Mouse (Mus musculus): ENCODE results near the gene Prmt8. TPM values are rescaled to one million over a fixed set of nuclear protein-coding genes. Genes with fewer than 3 reads are reported as not detected.

Prmt8 gene
- polyA plus RNA-seq, 1 experiment from 2014 or later, result 0.26 TPM

- Histone ChIP-seq H3K4me3 (replicated peaks) (no peak overlapping the region), H3K27me3 (peaks cover 13% of the 10 kb centered on the region), H3K9me3 (no peaks in the 10 kb centered on the region), H3K36me3 (no peaks in the 10 kb centered on the region), H3K4me2 (no peak overlapping the region), H3K9ac (replicated peaks) (no peak overlapping the region), H3K27ac (no peak overlapping the region), H3K4me1 (replicated peaks) (peaks cover 12% of the 10 kb centered on the region)
- WGBS, result 92% methylated on average over 7 of the region's 7 CpGs
- ATAC-seq (ENCODE audit: insufficient number of reproducible peaks, insufficient read depth, low FRiP score, low TSS enrichment, low read depth), result no peak
These were observed 107.5 kb downstream of the Prmt8 start for GRCm38 (mm10) chr6:127661717-127662292.

DNA sequence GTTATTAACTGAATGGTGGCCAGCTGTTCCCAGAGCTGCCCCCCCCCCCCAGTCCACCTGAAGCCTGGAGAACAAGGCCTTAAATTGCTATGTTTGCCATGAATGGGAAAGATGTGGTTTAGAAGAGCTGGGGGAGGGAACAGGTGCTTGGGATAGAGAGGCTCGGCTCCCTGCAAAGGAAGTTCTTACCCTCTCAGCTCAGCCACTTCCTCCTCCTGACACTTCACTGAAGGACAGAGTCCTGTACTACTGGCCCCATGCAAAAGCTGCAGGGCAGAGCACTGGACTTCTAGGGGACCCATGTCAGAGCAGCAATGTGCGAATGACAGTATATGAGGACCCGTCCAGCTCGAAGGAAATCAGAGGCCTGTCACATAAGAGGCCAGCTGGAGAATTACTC is 109.3 kb downstream of the Prmt8 start:
- no peak overlapping the region for H3K27ac ChIP-seq
- H3K9me3 ChIP-seq, result no peaks in the 10 kb centered on the region
- H3K4me1 ChIP-seq (replicated peaks), result peaks cover 12% of the 10 kb centered on the region
- H3K4me3 ChIP-seq (replicated peaks), result no peak overlapping the region
- no peak overlapping the region for H3K9ac ChIP-seq (replicated peaks)
- 55% methylated on average over 4 of the region's 4 CpGs for WGBS
- no peak for ATAC-seq (ENCODE audit: insufficient number of reproducible peaks, insufficient read depth, low FRiP score, low TSS enrichment, low read depth)
- H3K36me3 ChIP-seq, result no peaks in the 10 kb centered on the region
- H3K4me2 ChIP-seq, result no peak overlapping the region
- peaks cover 13% of the 10 kb centered on the region for H3K27me3 ChIP-seq

GRCm38 (mm10) chr6:127659472-127659871 is 109.8 kb downstream of the Prmt8 start:
- H3K4me3 ChIP-seq (replicated peaks), result no peak overlapping the region

DNA sequence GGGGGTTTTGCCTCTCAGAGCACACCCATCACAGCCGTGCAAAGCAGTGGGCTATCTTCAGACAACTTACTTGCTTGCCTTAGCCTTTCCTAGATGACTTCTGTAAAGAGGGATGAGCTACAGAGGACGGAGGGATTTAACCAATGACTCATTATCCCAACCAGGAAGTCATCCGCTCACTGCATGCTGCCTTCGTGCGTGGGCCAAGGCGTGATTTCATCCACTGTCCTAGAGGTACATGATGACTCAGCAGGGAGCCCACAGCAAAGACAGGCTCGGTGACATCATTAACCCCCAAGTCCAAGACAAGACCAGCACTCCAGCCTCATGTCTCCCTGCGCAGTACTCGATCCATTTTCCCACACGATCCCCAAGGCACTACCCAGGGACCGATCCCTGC is 112.1 kb downstream of the Prmt8 start:
- H3K4me3 ChIP-seq (replicated peaks), result no peak overlapping the region
- H3K4me1 ChIP-seq (replicated peaks), result no peaks in the 10 kb centered on the region
- H3K9ac ChIP-seq (replicated peaks), result no peak overlapping the region
- H3K27me3 ChIP-seq, result peaks cover 10% of the 10 kb centered on the region
- no peak overlapping the region for H3K4me2 ChIP-seq
- H3K36me3 ChIP-seq, result no peaks in the 10 kb centered on the region
- 92% methylated on average over 11 of the region's 11 CpGs for WGBS
- peaks cover 10% of the 10 kb centered on the region; the same call in 1 of the 2 replicates for H3K9me3 ChIP-seq
- no peak overlapping the region for H3K27ac ChIP-seq
- ATAC-seq (ENCODE audit: insufficient number of reproducible peaks, insufficient read depth, low FRiP score, low TSS enrichment, low read depth), result no peak

More at GRCm38 (mm10) chr6:127659472-127659871, 109.8 kb downstream of the Prmt8 start:
- no peak for ATAC-seq (ENCODE audit: insufficient number of reproducible peaks, insufficient read depth, low FRiP score, low TSS enrichment, low read depth)
- H3K27ac ChIP-seq, result no peak overlapping the region
- peaks cover 12% of the 10 kb centered on the region for H3K27me3 ChIP-seq
- H3K9me3 ChIP-seq, result 0 out of 2 replicates have a peak, but pooled peaks cover under 1% of the 10 kb centered on the region
- no peaks in the 10 kb centered on the region for H3K36me3 ChIP-seq
- peaks cover 9% of the 10 kb centered on the region for H3K4me1 ChIP-seq (replicated peaks)
- WGBS, result 49% methylated on average over 5 of the region's 5 CpGs
- no peak overlapping the region for H3K4me2 ChIP-seq
- H3K9ac ChIP-seq (replicated peaks), result no peak overlapping the region

GRCm38 (mm10) chr6:127655988-127656387 is 113.3 kb downstream of the Prmt8 start:
- WGBS, result 16% methylated on average over 4 of the region's 4 CpGs
- Histone ChIP-seq H3K9ac (replicated peaks) (no peak overlapping the region), H3K4me2 (no peak overlapping the region), H3K27me3 (peaks cover 9% of the 10 kb centered on the region), H3K9me3 (peaks cover 10% of the 10 kb centered on the region; the same call in 1 of the 2 replicates), H3K4me3 (replicated peaks) (no peak overlapping the region), H3K27ac (no peak overlapping the region), H3K4me1 (replicated peaks) (no peaks in the 10 kb centered on the region), H3K36me3 (no peaks in the 10 kb centered on the region)
- no peak for ATAC-seq (ENCODE audit: insufficient number of reproducible peaks, insufficient read depth, low FRiP score, low TSS enrichment, low read depth)

GRCm38 (mm10) chr6:127641077-127641801 is 128.0 kb downstream of the Prmt8 start:
- no peak overlapping the region for H3K9ac ChIP-seq (replicated peaks)
- no peak for ATAC-seq (ENCODE audit: insufficient number of reproducible peaks, insufficient read depth, low FRiP score, low TSS enrichment, low read depth)
- H3K4me3 ChIP-seq (replicated peaks), result no peak overlapping the region
- no peaks in the 10 kb centered on the region for H3K9me3 ChIP-seq
- no peaks in the 10 kb centered on the region for H3K36me3 ChIP-seq
- H3K4me1 ChIP-seq (replicated peaks), result no peaks in the 10 kb centered on the region
- H3K4me2 ChIP-seq, result no peak overlapping the region
- 77% methylated on average over 8 of the region's 8 CpGs for WGBS
- H3K27me3 ChIP-seq, result no peaks in the 10 kb centered on the region
- H3K27ac ChIP-seq, result no peak overlapping the region

Small RNAs within 50 kb of the gene (microRNA-seq; reads per million reads assigned to microRNA genes)
- gene Mir7233, result not detected

Other genes with a start within 250 kb of the Prmt8 start
- 1.8 and 2.5 TPM in 2 replicates for gene Cracr2a, start 208.1 kb downstream of the Prmt8 start, polyA plus RNA-seq (2016; fragmentation: Nextera tagmentation; extraction: Ambion mirVana)
- gene Tspan11, start 118.1 kb upstream of the Prmt8 start, polyA plus RNA-seq (2016; fragmentation: Nextera tagmentation; extraction: Ambion mirVana), result 14.9 and 15.7 TPM in 2 replicates

Data from limb, embryonic 12.5 days (tissue).